Mouse (Mus musculus): ENCODE data around the gene Rdh8. TPM values are rescaled to one million over a fixed set of nuclear protein-coding genes. Genes with fewer than 3 reads are reported as not detected.
"Not testable (repeated sequence)": the region's sequence is repeated elsewhere in the genome, so short reads cannot be mapped to it uniquely, and the experiment has no call there.

The Rdh8 gene
- polyA plus RNA-seq, 1 experiment from 2014 or later, result not detected

GRCm38 (mm10) chr9:20814521-20815272 lies 3.6 kb upstream of the Rdh8 start, which contains the start of gene Col5a3:
Gene Col5a3, minus strand, starts transcription at chr9:20815067.
- H3K4me1 ChIP-seq (ENCODE audit: insufficient read depth), result no peaks in the 10 kb centered on the region
- peak within 1 kb of the TSS; percentile 14; the same call in 1 of the 2 replicates for H3K4me3 ChIP-seq (ENCODE audit: low read depth, low read length)
- H3K27me3 ChIP-seq (ENCODE audit: insufficient read depth, low read length), result 0 out of 2 replicates have a peak, but pooled peaks cover 4% of the 10 kb centered on the region
- ATAC-seq (ENCODE audit: insufficient read depth) (peak; percentile 84), DNase-seq (peak; percentile 78)
- no peak within 1 kb of the TSS for H3K27ac ChIP-seq (ENCODE audit: low read depth)
- H3K36me3 ChIP-seq (ENCODE audit: insufficient read depth), result no peaks in the 10 kb centered on the region
- no peak within 1 kb of the TSS for H3K9ac ChIP-seq
- WGBS, result 5% methylated on average over 29 of the region's 29 CpGs
- no peaks in the 10 kb centered on the region for H3K9me3 ChIP-seq (ENCODE audit: low read depth, low read length)
- no peak for TF ChIP-seq CTCF (IDR thresholded peaks at IDR 0.05; ENCODE audit: low read depth)
- peak within 1 kb of the TSS; percentile 48 for H3K4me2 ChIP-seq

DNA sequence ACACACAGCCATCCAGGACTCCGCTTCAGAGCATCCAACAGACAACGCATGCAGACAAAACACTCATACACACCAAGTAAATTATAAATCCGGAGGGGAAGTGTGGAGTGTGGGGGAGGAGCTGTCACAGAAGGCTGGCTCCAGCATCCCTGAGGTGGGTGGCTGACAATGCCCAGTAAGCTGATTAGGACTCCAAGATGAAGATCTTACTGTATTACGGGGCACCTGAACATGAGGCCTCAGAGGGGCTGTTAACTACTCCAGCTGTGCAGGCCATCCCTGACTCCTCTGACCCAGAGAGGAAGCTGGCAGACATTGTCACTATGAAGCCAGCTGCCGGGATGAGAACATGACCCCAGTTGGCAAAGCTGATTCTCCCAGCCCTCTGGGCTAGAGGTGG lies 1.7 kb downstream of the Rdh8 start:
- Histone ChIP-seq H3K4me1 (ENCODE audit: insufficient read depth) (no peaks in the 10 kb centered on the region), H3K4me3 (ENCODE audit: low read depth, low read length) (no peak overlapping the region), H3K27me3 (ENCODE audit: insufficient read depth, low read length) (no peaks in the 10 kb centered on the region), H3K4me2 (no peak overlapping the region), H3K9ac (no peak overlapping the region), H3K36me3 (ENCODE audit: insufficient read depth) (no peaks in the 10 kb centered on the region), H3K9me3 (ENCODE audit: low read depth, low read length) (no peaks in the 10 kb centered on the region), H3K27ac (ENCODE audit: low read depth) (no peak overlapping the region)
- TF ChIP-seq CTCF (IDR thresholded peaks at IDR 0.05; ENCODE audit: low read depth), result no peak
- ATAC-seq (ENCODE audit: insufficient read depth) (no peak), DNase-seq (no peak)
- 75% methylated on average over 5 of the region's 5 CpGs for WGBS

GRCm38 (mm10) chr9:20822821-20823220 lies 4.5 kb downstream of the Rdh8 start:
- DNase-seq (no peak), ATAC-seq (ENCODE audit: insufficient read depth) (no peak)
- Histone ChIP-seq H3K4me2 (no peak overlapping the region), H3K27ac (ENCODE audit: low read depth) (no peak overlapping the region), H3K36me3 (ENCODE audit: insufficient read depth) (no peaks in the 10 kb centered on the region), H3K4me3 (ENCODE audit: low read depth, low read length) (no peak overlapping the region), H3K9ac (no peak overlapping the region), H3K27me3 (ENCODE audit: insufficient read depth, low read length) (no peaks in the 10 kb centered on the region), H3K4me1 (ENCODE audit: insufficient read depth) (no peaks in the 10 kb centered on the region), H3K9me3 (ENCODE audit: low read depth, low read length) (no peaks in the 10 kb centered on the region)
- TF ChIP-seq CTCF (IDR thresholded peaks at IDR 0.05; ENCODE audit: low read depth), result no peak
- 77% methylated on average over 3 of the region's 3 CpGs for WGBS

- WGBS, result 35% methylated on average over 5 of the region's 5 CpGs
- H3K4me3 ChIP-seq (ENCODE audit: low read depth, low read length), result no peak overlapping the region
- no peak overlapping the region for H3K27ac ChIP-seq (ENCODE audit: low read depth)
- H3K27me3 ChIP-seq (ENCODE audit: insufficient read depth, low read length), result no peaks in the 10 kb centered on the region
- DNase-seq (no peak), ATAC-seq (ENCODE audit: insufficient read depth) (no peak)
- no peaks in the 10 kb centered on the region for H3K9me3 ChIP-seq (ENCODE audit: low read depth, low read length)
- H3K9ac ChIP-seq, result no peak overlapping the region
- no peak for TF ChIP-seq CTCF (IDR thresholded peaks at IDR 0.05; ENCODE audit: low read depth)
- H3K4me2 ChIP-seq, result no peak overlapping the region
- H3K36me3 ChIP-seq (ENCODE audit: insufficient read depth), result no peaks in the 10 kb centered on the region
- no peaks in the 10 kb centered on the region for H3K4me1 ChIP-seq (ENCODE audit: insufficient read depth)
Measured at GRCm38 (mm10) chr9:20825781-20826180, 7.5 kb downstream of the Rdh8 start.

DNA sequence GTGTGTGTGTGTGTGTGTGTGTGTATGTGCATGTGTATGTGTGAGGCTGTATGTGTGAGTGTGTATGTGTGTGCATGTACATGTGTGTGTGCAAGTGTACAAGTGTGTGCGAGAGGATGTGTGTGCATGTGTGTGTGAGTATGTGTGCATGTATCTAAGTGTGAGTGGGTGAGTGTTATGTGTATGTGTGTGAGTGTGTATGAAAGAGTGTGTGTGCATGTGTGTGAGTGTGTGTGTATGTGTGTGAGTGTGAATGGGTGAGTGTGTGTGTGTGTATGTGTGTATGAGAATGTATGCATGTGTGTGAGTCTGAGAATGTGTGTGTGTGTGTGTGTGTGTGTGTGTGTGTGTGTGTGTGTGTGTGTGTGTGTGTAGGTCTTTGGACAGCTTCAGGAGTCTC lies 9.8 kb downstream of the Rdh8 start:
- 89% methylated on average over 1 of the region's 1 CpGs for WGBS
- no peaks in the 10 kb centered on the region for H3K9me3 ChIP-seq (ENCODE audit: low read depth, low read length)
- H3K36me3 ChIP-seq (ENCODE audit: insufficient read depth), result no peaks in the 10 kb centered on the region
- H3K4me1 ChIP-seq (ENCODE audit: insufficient read depth), result no peaks in the 10 kb centered on the region
- no peaks in the 10 kb centered on the region for H3K27me3 ChIP-seq (ENCODE audit: insufficient read depth, low read length)
- no peak overlapping the region for H3K9ac ChIP-seq
- ATAC-seq (ENCODE audit: insufficient read depth), result no peak
- no peak for TF ChIP-seq CTCF (IDR thresholded peaks at IDR 0.05; ENCODE audit: low read depth)
- no peak overlapping the region for H3K27ac ChIP-seq (ENCODE audit: low read depth)
- H3K4me3 ChIP-seq (ENCODE audit: low read depth, low read length), result no peak overlapping the region
- no peak for DNase-seq
- no peak overlapping the region for H3K4me2 ChIP-seq

DNA sequence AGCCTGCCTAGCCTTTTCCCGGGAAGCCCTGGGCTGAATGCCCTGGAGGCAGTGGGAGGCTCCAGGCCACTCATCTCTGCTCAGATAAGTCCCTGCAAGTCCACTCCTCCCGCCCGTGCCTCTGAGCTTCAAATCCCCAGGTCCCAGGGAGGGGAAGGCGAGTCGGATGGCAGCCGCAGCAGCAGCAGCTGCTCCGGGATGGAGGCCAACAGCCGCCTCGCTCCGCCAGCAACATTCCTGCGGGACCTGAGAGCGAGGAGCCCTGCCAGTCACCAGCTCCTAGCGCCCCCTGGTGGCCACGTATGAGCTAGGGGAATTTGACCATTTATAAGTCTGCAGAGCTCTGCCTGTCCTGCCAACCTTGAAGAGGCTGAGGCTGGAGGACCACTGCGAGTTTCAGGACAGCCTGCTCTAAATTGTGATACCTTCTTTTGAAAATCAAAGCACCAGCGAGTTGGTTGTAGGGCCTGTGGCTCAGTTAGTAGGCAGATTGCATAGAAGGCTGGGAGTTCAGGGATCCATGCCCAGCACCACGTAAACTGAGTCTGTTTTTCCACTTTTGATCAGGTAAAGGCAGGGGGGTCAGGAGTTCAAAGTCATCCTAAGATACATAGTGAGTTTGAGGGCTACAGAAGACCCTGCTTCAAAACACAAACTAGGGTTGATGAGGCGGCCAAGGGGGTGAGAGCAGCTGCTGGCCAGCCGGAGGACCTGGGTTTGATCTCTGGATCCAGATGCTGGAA lies 12.8 kb downstream of the Rdh8 start:
- Histone ChIP-seq H3K4me2 (no peak overlapping the region), H3K9ac (no peak overlapping the region), H3K4me3 (ENCODE audit: low read depth, low read length) (no peak overlapping the region), H3K9me3 (ENCODE audit: low read depth, low read length) (no peaks in the 10 kb centered on the region), H3K27me3 (ENCODE audit: insufficient read depth, low read length) (no peaks in the 10 kb centered on the region), H3K27ac (ENCODE audit: low read depth) (no peak overlapping the region), H3K4me1 (ENCODE audit: insufficient read depth) (no peaks in the 10 kb centered on the region), H3K36me3 (ENCODE audit: insufficient read depth) (no peaks in the 10 kb centered on the region)
- ATAC-seq (ENCODE audit: insufficient read depth), result peak; percentile 96
- DNase-seq, result peak; percentile 98
- 16% methylated on average over 19 of the region's 19 CpGs for WGBS
- peak; percentile 99 for TF ChIP-seq CTCF (IDR thresholded peaks at IDR 0.05; ENCODE audit: low read depth)

DNA sequence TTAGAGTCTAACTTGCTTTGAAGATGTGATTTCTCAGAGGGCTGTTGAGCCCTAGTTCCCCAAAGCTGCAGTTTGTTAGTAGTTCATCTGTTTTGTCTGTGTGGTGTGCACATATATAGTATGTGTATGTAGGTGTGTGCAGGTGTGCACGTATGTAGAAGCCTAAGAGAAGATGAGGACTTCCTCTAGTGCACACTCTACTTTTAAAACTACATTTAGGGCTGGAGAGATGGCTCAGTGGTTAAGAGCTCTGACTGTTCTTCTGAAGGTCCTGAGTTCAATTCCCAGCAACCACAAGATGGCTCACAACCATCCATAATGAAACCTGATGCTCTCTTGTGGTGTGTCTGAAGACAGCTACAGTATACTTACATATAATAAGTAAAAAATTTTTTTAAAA lies 16.6 kb downstream of the Rdh8 start:
- Histone ChIP-seq H3K27ac (ENCODE audit: low read depth) (no peak overlapping the region), H3K36me3 (ENCODE audit: insufficient read depth) (no peaks in the 10 kb centered on the region), H3K9me3 (ENCODE audit: low read depth, low read length) (no peaks in the 10 kb centered on the region), H3K27me3 (ENCODE audit: insufficient read depth, low read length) (no peaks in the 10 kb centered on the region), H3K4me3 (ENCODE audit: low read depth, low read length) (no peak overlapping the region), H3K9ac (no peak overlapping the region), H3K4me1 (ENCODE audit: insufficient read depth) (no peaks in the 10 kb centered on the region), H3K4me2 (no peak overlapping the region)
- DNase-seq (no peak), ATAC-seq (ENCODE audit: insufficient read depth) (no peak)
- WGBS, result 75% methylated on average over 1 of the region's 1 CpGs
- no peak for TF ChIP-seq CTCF (IDR thresholded peaks at IDR 0.05; ENCODE audit: low read depth)

DNA sequence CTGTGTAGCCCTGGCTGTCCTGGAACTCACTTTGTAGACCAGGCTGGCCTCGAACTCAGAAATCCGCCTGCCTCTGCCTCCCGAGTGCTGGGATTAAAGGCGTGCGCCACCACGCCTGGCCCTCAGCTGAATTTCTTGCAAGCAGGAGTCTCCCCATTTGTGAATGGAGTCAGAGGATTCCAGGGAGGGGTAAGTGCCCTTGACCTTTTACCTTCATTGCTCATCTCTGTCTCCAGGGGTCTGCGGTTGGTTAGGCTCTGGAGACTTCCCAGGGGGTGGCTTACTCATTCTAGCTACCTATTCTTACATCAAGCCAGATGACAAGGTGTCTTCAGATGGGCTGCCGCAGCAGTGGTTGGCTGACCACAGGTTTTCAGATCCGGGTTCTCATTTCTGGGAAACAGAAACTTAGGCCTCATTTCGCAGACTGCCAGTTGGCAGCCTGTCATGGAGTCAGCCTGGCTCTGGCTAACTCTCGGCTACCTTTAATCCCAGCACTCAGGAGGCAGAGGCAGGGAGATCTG lies 17.2 kb downstream of the Rdh8 start:
- H3K27ac ChIP-seq (ENCODE audit: low read depth); DNase-seq: not testable (repeated sequence)

More for the DNA sequence above, 17.2 kb downstream of the Rdh8 start:
- H3K4me2 ChIP-seq; H3K9ac ChIP-seq; H3K4me1 ChIP-seq (ENCODE audit: insufficient read depth); ATAC-seq (ENCODE audit: insufficient read depth); H3K36me3 ChIP-seq (ENCODE audit: insufficient read depth); H3K4me3 ChIP-seq (ENCODE audit: low read depth, low read length); H3K9me3 ChIP-seq (ENCODE audit: low read depth, low read length); H3K27me3 ChIP-seq (ENCODE audit: insufficient read depth, low read length): not testable (repeated sequence)
- WGBS, result 84% methylated on average over 11 of the region's 11 CpGs

Measured in lung, embryonic 14.5 days (tissue).